Mouse (Mus musculus): ENCODE measurements around the gene Kit. TPM values are rescaled to one million over a fixed set of nuclear protein-coding genes. Genes with fewer than 3 reads are reported as not detected.
A peak's percentile ranks its signal among the peaks of the same experiment; 100 is the strongest.

Kit gene
- total and polyA plus RNA-seq, 3 experiments: 2.2 to 5.4 (median 2.8) TPM

GRCm38 (mm10) chr5:75579646-75580268 is 5.0 kb downstream of the Kit start:
- no peak for TF ChIP-seq POLR2A (IDR thresholded peaks at IDR 0.05; ENCODE audit: insufficient read depth, low read depth, low read length)
- TF ChIP-seq CTCF (IDR thresholded peaks at IDR 0.05): no peak
- TF ChIP-seq EP300 (IDR thresholded peaks at IDR 0.05; ENCODE audit: insufficient read depth, low read depth, low read length): no peak
- 68% methylated on average over 11 of the region's 11 CpGs for WGBS
- intact Hi-C loops (cut with DNase I): loop anchor here (5.0 kb wide), 2 partner anchors 233 to 258 kb away; no protein-coding TSS in a partner anchor

GRCm38 (mm10) chr5:75581926-75582325 is 7.2 kb downstream of the Kit start:
- no peaks in the 10 kb centered on the region for H3K79me2 ChIP-seq (replicated peaks; ENCODE audit: control insufficient read depth, insufficient read depth, low read length)
- no peak for DNase-seq
- no peaks in the 10 kb centered on the region; the same call in none of the 2 replicates for H3K4me1 ChIP-seq (ENCODE audit: control insufficient read depth, insufficient read depth, low read length)
- no peak for TF ChIP-seq CTCF (IDR thresholded peaks at IDR 0.05)
- TF ChIP-seq EP300 (IDR thresholded peaks at IDR 0.05; ENCODE audit: insufficient read depth, low read depth, low read length): no peak
- TF ChIP-seq POLR2A (IDR thresholded peaks at IDR 0.05; ENCODE audit: insufficient read depth, low read depth, low read length): no peak
- H3K9ac ChIP-seq (ENCODE audit: low read depth, low read length): no peak overlapping the region
- WGBS: 39% methylated on average over 7 of the region's 7 CpGs
- H3K27ac ChIP-seq: no peak overlapping the region
- H3K4me3 ChIP-seq: no peak overlapping the region
- H3K36me3 ChIP-seq (ENCODE audit: control insufficient read depth, insufficient read depth, low read length): no peaks in the 10 kb centered on the region
- intact Hi-C loops (cut with DNase I): no loop called here
- H3K27me3 ChIP-seq (ENCODE audit: control insufficient read depth, insufficient read depth, low read length): no peaks in the 10 kb centered on the region

More at GRCm38 (mm10) chr5:75579646-75580268, 5.0 kb downstream of the Kit start:
- Histone ChIP-seq H3K4me3 (no peak overlapping the region), H3K27ac (no peak overlapping the region), H3K4me1 (ENCODE audit: control insufficient read depth, insufficient read depth, low read length) (no peaks in the 10 kb centered on the region; the same call in none of the 2 replicates), H3K36me3 (ENCODE audit: control insufficient read depth, insufficient read depth, low read length) (no peaks in the 10 kb centered on the region), H3K9ac (ENCODE audit: low read depth, low read length) (no peak overlapping the region), H3K79me2 (replicated peaks; ENCODE audit: control insufficient read depth, insufficient read depth, low read length) (no peaks in the 10 kb centered on the region), H3K27me3 (ENCODE audit: control insufficient read depth, insufficient read depth, low read length) (peaks cover 2% of the 10 kb centered on the region; the same call in 1 of the 2 replicates)
- no peak for DNase-seq

- H3K36me3 ChIP-seq (ENCODE audit: control insufficient read depth, insufficient read depth, low read length): no peaks in the 10 kb centered on the region
- no peak for DNase-seq
- no peaks in the 10 kb centered on the region; the same call in 1 of the 2 replicates for H3K4me1 ChIP-seq (ENCODE audit: control insufficient read depth, insufficient read depth, low read length)
- no peaks in the 10 kb centered on the region for H3K27me3 ChIP-seq (ENCODE audit: control insufficient read depth, insufficient read depth, low read length)
- H3K4me3 ChIP-seq: no peak overlapping the region
- WGBS: 82% methylated on average over 4 of the region's 4 CpGs
- no peak overlapping the region for H3K27ac ChIP-seq
- TF ChIP-seq EP300 (IDR thresholded peaks at IDR 0.05; ENCODE audit: insufficient read depth, low read depth, low read length) (no peak), POLR2A (IDR thresholded peaks at IDR 0.05; ENCODE audit: insufficient read depth, low read depth, low read length) (no peak), CTCF (IDR thresholded peaks at IDR 0.05) (no peak)
- H3K79me2 ChIP-seq (replicated peaks; ENCODE audit: control insufficient read depth, insufficient read depth, low read length): no peaks in the 10 kb centered on the region
- intact Hi-C loops (cut with DNase I): no loop called here
- no peak overlapping the region for H3K9ac ChIP-seq (ENCODE audit: low read depth, low read length)
Observed at GRCm38 (mm10) chr5:75587781-75588180, 13.1 kb downstream of the Kit start.

GRCm38 (mm10) chr5:75589552-75590346 is 15.0 kb downstream of the Kit start:
- no peaks in the 10 kb centered on the region for H3K27me3 ChIP-seq (ENCODE audit: control insufficient read depth, insufficient read depth, low read length)
- 61% methylated on average over 15 of the region's 15 CpGs for WGBS
- peak overlapping the region; percentile 40 for H3K4me3 ChIP-seq
- H3K4me1 ChIP-seq (ENCODE audit: control insufficient read depth, insufficient read depth, low read length): no peaks in the 10 kb centered on the region; the same call in 1 of the 2 replicates
- no peak overlapping the region for H3K9ac ChIP-seq (ENCODE audit: low read depth, low read length)
- no peak for DNase-seq
- no peak for TF ChIP-seq EP300 (IDR thresholded peaks at IDR 0.05; ENCODE audit: insufficient read depth, low read depth, low read length)
- TF ChIP-seq POLR2A (IDR thresholded peaks at IDR 0.05; ENCODE audit: insufficient read depth, low read depth, low read length): no peak
- H3K36me3 ChIP-seq (ENCODE audit: control insufficient read depth, insufficient read depth, low read length): no peaks in the 10 kb centered on the region
- peak overlapping the region; percentile 72 for H3K27ac ChIP-seq
- H3K79me2 ChIP-seq (replicated peaks; ENCODE audit: control insufficient read depth, insufficient read depth, low read length): no peaks in the 10 kb centered on the region
- intact Hi-C loops (cut with DNase I): loop anchor here (5.0 kb wide), 1 partner anchor 243 kb away; no protein-coding TSS in a partner anchor

- H3K79me2 ChIP-seq (replicated peaks; ENCODE audit: control insufficient read depth, insufficient read depth, low read length): no peaks in the 10 kb centered on the region
- H3K9ac ChIP-seq (ENCODE audit: low read depth, low read length): no peak overlapping the region
- TF ChIP-seq POLR2A (IDR thresholded peaks at IDR 0.05; ENCODE audit: insufficient read depth, low read depth, low read length): no peak
- TF ChIP-seq CTCF (IDR thresholded peaks at IDR 0.05): no peak
- intact Hi-C loops (cut with DNase I): loop anchor here (5.0 kb wide), 1 partner anchor 241 kb away; no protein-coding TSS in a partner anchor
- H3K4me3 ChIP-seq: no peak overlapping the region
- no peak for DNase-seq
- H3K27ac ChIP-seq: no peak overlapping the region
- H3K4me1 ChIP-seq (ENCODE audit: control insufficient read depth, insufficient read depth, low read length): no peaks in the 10 kb centered on the region; the same call in 1 of the 2 replicates
- H3K36me3 ChIP-seq (ENCODE audit: control insufficient read depth, insufficient read depth, low read length): no peaks in the 10 kb centered on the region
- WGBS: 78% methylated on average over 6 of the region's 6 CpGs
- H3K27me3 ChIP-seq (ENCODE audit: control insufficient read depth, insufficient read depth, low read length): no peaks in the 10 kb centered on the region
Observed at GRCm38 (mm10) chr5:75590961-75591360, 16.2 kb downstream of the Kit start.
